Mouse (Mus musculus) olfactory bulb, adult 2 months (tissue): ENCODE results near the gene Rsf1. TPM values are rescaled to one million over a fixed set of nuclear protein-coding genes. Genes with fewer than 3 reads are reported as not detected.
A peak's percentile ranks its signal among the peaks of the same experiment; 100 is the strongest.

Experiments
- H3K27ac ChIP-seq: fragments of 200-500 bp; 2 replicates; pipeline ENCODE4 v1.5.1; 2012; ENCODE audit warnings: low read depth, low read length; ENCODE audit not compliant: insufficient read depth
- H3K4me1 ChIP-seq: fragments of 200-500 bp; 2 replicates; pipeline ENCODE4 v1.6.1; 2012; ENCODE audit warnings: low read length; ENCODE audit not compliant: control insufficient read depth, insufficient read depth
- H3K4me3 ChIP-seq: fragments of 200-500 bp; 2 replicates; pipeline ENCODE4 v1.5.1; 2012; ENCODE audit warnings: mild to moderate bottlenecking, low read depth, low read length, moderate library complexity; ENCODE audit not compliant: insufficient read depth
- CTCF ChIP-seq: fragments of 200-500 bp; IDR thresholded peaks from 2 replicates; pipeline ENCODE4 v1.5.1; 2012; ENCODE audit warnings: low read depth, mild to moderate bottlenecking, low read length, moderate library complexity; ENCODE audit not compliant: insufficient read depth
- POLR2A ChIP-seq: fragments of 200-500 bp; IDR thresholded peaks from 2 replicates; pipeline ENCODE4 v1.6.1; 2012; ENCODE audit warnings: mild to moderate bottlenecking, low read depth, low read length, moderate library complexity; ENCODE audit not compliant: insufficient read depth
- WGBS: fragments of 180-500 bp; shearing (Covaris S2); methylation state at CpG from one replicate; pipeline ENCODE4 v1.1.7; 2018; 5-methylcytosine and 5-hydroxymethylcytosine counted together
- polyA plus RNA-seq: library from polyadenylated mRNA; stranded (reverse); fragments of >200 nt; gene quantifications from 2 replicates; pipeline ENCODE4 v1.2.4, GENCODE M21; 2012; ENCODE audit warnings: low replicate concordance; ENCODE audit not compliant: missing spikeins, insufficient read depth, insufficient read length

Rsf1 gene
- 69.4 and 122 TPM in 2 replicates for polyA plus RNA-seq

DNA sequence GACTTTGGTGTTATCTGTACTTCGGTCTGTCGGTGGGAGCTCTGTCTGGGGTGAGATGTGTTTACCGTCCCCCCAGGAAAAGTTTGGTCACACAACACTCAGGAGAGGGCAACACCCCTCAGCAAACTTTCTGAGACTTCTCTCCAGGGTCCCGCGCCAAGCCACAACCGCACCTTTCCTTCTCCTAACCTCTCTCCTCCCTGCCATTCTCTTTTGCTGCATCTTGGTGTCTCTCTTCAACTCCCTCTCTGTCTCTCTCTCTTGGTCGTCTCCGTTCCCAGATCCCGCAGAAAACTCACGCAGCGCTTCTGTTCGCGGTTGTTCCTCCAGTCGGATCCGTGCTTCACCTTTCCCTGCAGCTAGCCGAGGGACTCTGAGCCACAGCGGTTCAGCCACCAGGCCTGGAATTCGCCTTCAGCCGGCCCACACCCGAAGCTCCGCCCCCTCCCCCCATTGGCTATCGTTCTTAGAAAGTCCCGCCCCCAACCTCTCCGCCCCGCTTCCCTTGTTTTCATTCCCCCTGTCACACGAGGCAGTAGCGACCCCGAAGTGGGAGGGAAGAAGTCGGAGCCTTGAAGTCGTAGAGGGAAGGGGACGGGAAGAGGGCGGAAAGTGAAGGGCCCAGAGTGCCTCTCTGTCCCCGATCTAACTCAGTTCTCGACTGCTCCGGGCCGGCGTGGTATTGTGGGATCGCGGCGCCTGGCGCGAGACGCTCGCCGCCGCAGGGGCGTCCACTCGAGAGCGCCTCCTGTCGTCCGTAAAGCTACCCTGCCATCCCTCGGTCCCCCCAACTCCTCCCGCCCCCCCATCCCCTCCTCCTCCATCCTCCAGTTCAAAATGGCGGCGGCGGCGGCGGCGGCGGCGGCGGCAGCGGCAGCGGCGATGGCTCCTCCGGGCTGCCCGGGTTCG is at the start of gene Rsf1, which contains the start of gene Aamdc:
Gene Rsf1 (plus strand): TSS at position 823 of the 909 bp plus-strand sequence.
Gene Aamdc (minus strand): TSS at position 431 of the 909 bp plus-strand sequence.
- Histone ChIP-seq H3K27ac (peak within 1 kb of the TSS; percentile 94), H3K4me1 (peaks cover 3% of the 10 kb centered on the region; the same call in 1 of the 2 replicates), H3K4me3 (peak within 1 kb of the TSS; percentile 93)
- WGBS, result under 1% methylated on average over 68 of the region's 68 CpGs
- TF ChIP-seq POLR2A (peak; percentile 61), CTCF (peak; percentile 79)

DNA sequence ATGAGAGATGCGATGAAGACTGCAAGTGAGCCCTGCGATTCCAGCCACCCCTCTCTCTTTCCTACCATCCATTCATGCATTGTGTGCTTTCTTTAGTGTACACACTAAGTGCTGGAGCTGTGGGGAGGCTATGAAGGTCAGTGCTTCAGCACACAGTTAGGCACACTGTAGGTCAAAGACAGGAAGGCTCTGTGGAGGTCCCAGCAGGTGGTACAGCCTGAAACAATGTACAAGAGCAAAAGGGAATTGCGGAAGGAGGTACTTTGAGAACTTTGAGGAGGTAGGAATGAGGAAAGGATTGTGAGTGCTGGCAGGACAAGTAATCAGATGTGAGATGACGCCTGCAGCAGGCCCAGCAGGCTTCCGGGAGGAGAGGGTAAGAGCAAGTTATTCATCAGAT is 44.2 kb upstream of the Rsf1 start:
- Histone ChIP-seq H3K4me3 (no peak overlapping the region), H3K27ac (no peak overlapping the region), H3K4me1 (no peaks in the 10 kb centered on the region)
- TF ChIP-seq CTCF (no peak), POLR2A (no peak)
- WGBS, result 85% methylated on average over 5 of the region's 5 CpGs

DNA sequence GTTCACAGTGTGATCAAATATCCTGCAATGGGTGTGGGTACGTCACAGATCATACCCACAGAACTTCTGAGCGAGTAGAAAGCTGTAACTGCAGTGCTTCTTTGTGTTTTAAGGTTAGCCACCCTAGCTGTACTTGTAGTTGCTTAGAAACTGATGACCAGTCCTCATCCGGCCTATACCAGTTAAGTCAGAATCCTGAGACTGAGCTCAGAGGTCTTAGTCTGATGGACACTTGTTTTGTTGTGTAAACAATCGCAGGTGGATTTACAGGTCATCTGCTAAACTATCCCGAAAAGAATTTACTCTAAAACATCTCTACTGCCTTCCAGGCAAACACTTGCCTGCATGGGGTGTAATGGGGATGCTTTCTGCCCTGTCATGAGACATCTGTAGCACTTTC is 43.1 kb upstream of the Rsf1 start:
- 94% methylated on average over 5 of the region's 5 CpGs for WGBS
- H3K27ac ChIP-seq, result no peak overlapping the region
- no peak overlapping the region for H3K4me3 ChIP-seq
- no peaks in the 10 kb centered on the region for H3K4me1 ChIP-seq
- TF ChIP-seq POLR2A (no peak), CTCF (no peak)

DNA sequence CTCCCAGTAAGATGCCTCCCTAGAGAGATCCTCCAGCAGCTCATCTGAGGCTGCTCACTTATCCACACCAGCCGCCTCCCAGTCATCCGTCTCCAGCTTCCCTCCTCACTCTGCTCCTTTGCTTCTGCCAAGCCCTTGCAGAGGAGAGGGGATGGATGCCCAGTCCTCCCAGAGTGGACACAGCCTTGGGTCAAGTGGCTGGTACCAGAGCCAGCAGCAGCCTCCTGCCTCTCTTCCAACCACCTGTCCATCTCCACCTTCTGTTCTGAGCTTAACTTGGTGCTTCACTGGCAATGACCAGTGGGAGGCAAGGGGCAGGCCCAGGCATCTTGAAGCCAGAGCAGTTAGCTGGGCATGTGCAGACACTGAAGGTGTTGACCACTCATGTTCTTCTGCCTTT is 33.2 kb upstream of the Rsf1 start:
- no peak for TF ChIP-seq CTCF
- TF ChIP-seq POLR2A, result no peak
- 95% methylated on average over 2 of the region's 2 CpGs for WGBS
- no peak overlapping the region for H3K27ac ChIP-seq
- no peak overlapping the region for H3K4me3 ChIP-seq
- H3K4me1 ChIP-seq, result no peaks in the 10 kb centered on the region

DNA sequence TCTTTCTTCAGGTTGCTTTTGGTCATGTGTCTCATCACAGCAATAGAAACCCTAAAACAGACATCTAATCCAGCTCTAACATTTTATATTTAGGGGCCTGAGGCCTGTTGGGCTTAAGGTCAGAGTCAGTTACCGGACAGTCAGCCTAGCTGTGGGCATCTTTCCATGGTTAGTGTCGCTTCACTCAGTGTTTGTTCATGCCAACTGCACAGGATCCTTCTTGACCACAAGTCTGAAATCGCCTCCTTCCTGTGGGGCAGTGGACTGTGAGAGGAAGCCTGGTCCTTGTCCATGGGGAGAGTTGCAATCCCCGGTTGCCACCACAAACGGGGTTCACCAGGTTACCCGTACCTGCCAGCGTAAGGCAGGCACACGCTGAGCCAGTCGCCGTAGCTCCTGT is 30.4 kb upstream of the Rsf1 start:
- Histone ChIP-seq H3K4me1 (no peaks in the 10 kb centered on the region), H3K4me3 (no peak overlapping the region), H3K27ac (no peak overlapping the region)
- WGBS, result 95% methylated on average over 10 of the region's 10 CpGs
- TF ChIP-seq CTCF, result no peak
- no peak for TF ChIP-seq POLR2A

DNA sequence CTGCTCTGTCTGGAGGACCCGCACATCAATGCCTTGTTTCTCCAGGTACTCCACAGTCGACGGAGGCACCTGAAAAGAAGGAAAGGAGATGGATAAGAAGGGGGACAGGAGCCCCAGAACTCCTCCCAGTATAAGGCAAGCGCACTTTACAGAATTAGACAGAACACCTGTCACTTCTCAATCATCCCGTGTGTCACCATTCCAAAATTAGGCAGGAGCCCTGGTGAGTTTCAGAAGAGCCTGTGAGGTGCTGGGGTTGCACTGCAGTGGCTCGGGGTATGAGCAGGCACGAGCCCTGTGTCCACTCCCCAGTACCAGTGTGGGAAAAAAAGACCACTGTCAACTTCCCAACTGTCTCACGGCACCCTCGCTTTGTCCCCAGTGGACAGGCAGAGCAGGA is 29.0 kb upstream of the Rsf1 start:
- TF ChIP-seq CTCF (no peak), POLR2A (no peak)
- WGBS, result 90% methylated on average over 9 of the region's 9 CpGs
- Histone ChIP-seq H3K4me3 (no peak overlapping the region), H3K27ac (no peak overlapping the region), H3K4me1 (no peaks in the 10 kb centered on the region)

DNA sequence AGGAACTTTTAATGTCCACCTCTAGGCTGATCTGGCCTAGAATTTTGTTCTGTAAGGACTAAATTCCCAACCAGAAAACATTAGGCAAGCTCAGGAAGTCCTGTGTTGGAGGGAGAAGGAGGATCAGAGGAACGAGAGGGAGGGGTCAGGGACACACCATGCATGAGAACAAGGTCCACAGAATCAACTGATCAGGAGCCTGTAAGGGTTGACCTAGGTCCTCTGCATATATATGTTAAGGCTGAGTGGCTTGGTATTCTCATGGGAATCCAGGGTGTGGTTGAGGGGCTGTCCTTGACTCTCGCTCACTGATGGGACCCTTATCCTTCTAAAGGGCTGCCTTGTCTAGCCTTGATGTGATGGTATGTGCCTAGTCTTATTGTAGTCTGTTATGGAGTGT is 16.1 kb upstream of the Rsf1 start:
- H3K27ac ChIP-seq, result no peak overlapping the region
- no peaks in the 10 kb centered on the region for H3K4me1 ChIP-seq
- no peak overlapping the region for H3K4me3 ChIP-seq
- TF ChIP-seq POLR2A (no peak), CTCF (no peak)
- 96% methylated on average over 2 of the region's 2 CpGs for WGBS

DNA sequence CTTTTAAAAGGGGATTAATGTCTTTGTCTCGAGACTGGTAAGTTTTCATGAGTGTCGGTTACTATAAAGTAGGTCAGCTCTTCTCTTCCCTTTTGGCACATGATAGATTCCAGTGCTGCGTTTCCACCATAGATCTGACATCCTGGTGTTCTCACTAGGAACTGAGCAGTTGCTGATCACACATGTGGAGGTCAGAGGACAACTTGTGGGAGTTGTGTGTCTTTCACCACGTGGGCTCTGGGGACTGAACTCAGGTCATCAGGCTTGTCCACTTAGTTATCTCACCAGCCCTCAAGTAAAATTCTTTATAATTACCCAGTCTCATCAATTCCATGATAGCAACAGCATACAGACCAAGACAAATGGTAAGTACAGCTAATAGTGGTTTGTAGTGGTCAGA is 10.3 kb upstream of the Rsf1 start:
- Histone ChIP-seq H3K27ac (no peak overlapping the region), H3K4me1 (no peaks in the 10 kb centered on the region)

DNA sequence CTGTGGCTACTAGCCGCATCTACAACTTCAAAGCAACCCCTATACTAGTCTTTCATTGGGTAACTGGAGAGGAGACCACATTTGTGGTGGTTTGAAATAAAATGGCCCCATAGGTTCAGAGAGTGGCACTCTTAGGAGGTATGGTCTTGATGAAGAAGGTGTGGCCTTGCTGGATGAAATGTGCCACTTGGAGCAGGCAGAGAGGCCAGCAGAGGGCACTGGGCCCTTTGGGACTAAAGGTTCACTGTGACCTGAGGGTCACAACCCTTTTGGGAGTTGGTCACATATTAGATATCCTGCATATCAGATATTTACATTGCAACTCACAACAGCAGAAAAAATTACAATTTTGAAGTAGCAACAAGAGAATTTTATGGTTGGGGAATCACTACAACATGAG is 9.3 kb upstream of the Rsf1 start:
- Histone ChIP-seq H3K27ac (no peak overlapping the region), H3K4me3 (no peak overlapping the region), H3K4me1 (no peaks in the 10 kb centered on the region)
- TF ChIP-seq CTCF (no peak), POLR2A (no peak)
- 92% methylated on average over 1 of the region's 1 CpGs for WGBS

More for the DNA sequence above, 10.3 kb upstream of the Rsf1 start:
- TF ChIP-seq POLR2A (no peak), CTCF (no peak)
- 73% methylated on average over 4 of the region's 4 CpGs for WGBS
- H3K4me3 ChIP-seq, result no peak overlapping the region
